Mouse (Mus musculus) limb, embryonic 15.5 days (tissue): ENCODE results near the gene Rsph1. TPM values are rescaled to one million over a fixed set of nuclear protein-coding genes. Genes with fewer than 3 reads are reported as not detected.

Experiments used
- ATAC-seq: fragments of 200-750 bp; cut with Nextera tagmentation; 2 replicates; pipeline ENCODE4 v1.8.0; 2017; ENCODE audit warnings: low read depth, moderate TSS enrichment; ENCODE audit not compliant: insufficient number of reproducible peaks, low FRiP score, low TSS enrichment
- H3K27ac ChIP-seq: fragments of 300-500 bp; sonication (generic); 2 replicates; pipeline ENCODE4 v1.5.1; 2015; ENCODE audit warnings: moderate library complexity, mild to moderate bottlenecking, inconsistent platforms
- H3K27me3 ChIP-seq: fragments of 300-500 bp; sonication (generic); 2 replicates; pipeline ENCODE4 v1.6.1; 2015; ENCODE audit warnings: inconsistent platforms
- H3K36me3 ChIP-seq: fragments of 300-500 bp; sonication (generic); 2 replicates; pipeline ENCODE4 v1.6.1; 2015; ENCODE audit warnings: inconsistent platforms
- H3K4me1 ChIP-seq: fragments of 300-500 bp; sonication (generic); 2 replicates; pipeline ENCODE4 v1.6.1; 2015; ENCODE audit warnings: inconsistent platforms
- H3K4me2 ChIP-seq: fragments of 300-500 bp; sonication (generic); 2 replicates; pipeline ENCODE4 v1.6.1; 2015; ENCODE audit warnings: mild to moderate bottlenecking, inconsistent platforms
- H3K4me3 ChIP-seq: fragments of 300-500 bp; sonication (generic); 2 replicates; pipeline ENCODE4 v1.5.1; 2015; ENCODE audit warnings: mild to moderate bottlenecking, inconsistent platforms
- H3K9ac ChIP-seq: fragments of 300-500 bp; sonication (generic); 2 replicates; pipeline ENCODE4 v1.6.1; 2015; ENCODE audit warnings: inconsistent platforms
- H3K9me3 ChIP-seq: fragments of 300-500 bp; sonication (generic); 2 replicates; pipeline ENCODE4 v1.6.1; 2016; ENCODE audit warnings: inconsistent platforms
- WGBS: fragments of 180-500 bp; shearing (Covaris S2); methylation state at CpG from one replicate; pipeline ENCODE4 v1.1.7; 2015; 5-methylcytosine and 5-hydroxymethylcytosine counted together
- polyA plus RNA-seq: library from polyadenylated mRNA; unstranded; fragments of >200 nt; fragmentation: Nextera tagmentation; extraction: Ambion mirVana; gene quantifications from 2 replicates; pipeline ENCODE4 v1.2.1, GENCODE M21; 2015

The Rsph1 gene
- 0.57 and 0.70 TPM in 2 replicates for polyA plus RNA-seq

GRCm38 (mm10) chr17:31276922-31277918, at the start of gene Rsph1:
TSS of gene Rsph1 (minus strand) at chr17:31277383.
- no peaks in the 10 kb centered on the region for H3K36me3 ChIP-seq

GRCm38 (mm10) chr17:31326220-31326852, 49.2 kb upstream of the Rsph1 start:
- no peaks in the 10 kb centered on the region for H3K36me3 ChIP-seq
- WGBS = 40% methylated on average over 9 of the region's 9 CpGs

More at GRCm38 (mm10) chr17:31276922-31277918, at the start of gene Rsph1:
- ATAC-seq = peak; percentile 81
- no peaks in the 10 kb centered on the region for H3K9me3 ChIP-seq
- H3K27ac ChIP-seq = no peak within 1 kb of the TSS
- WGBS = 10% methylated on average over 44 of the region's 44 CpGs
- H3K4me3 ChIP-seq = peak within 1 kb of the TSS; percentile 48
- no peak within 1 kb of the TSS for H3K9ac ChIP-seq
- H3K4me1 ChIP-seq = peaks cover 16% of the 10 kb centered on the region
- peak within 1 kb of the TSS; percentile 86 for H3K4me2 ChIP-seq
- no peaks in the 10 kb centered on the region for H3K27me3 ChIP-seq

GRCm38 (mm10) chr17:31325451-31326219, 48.5 kb upstream of the Rsph1 start:
- Histone ChIP-seq H3K27me3 (no peaks in the 10 kb centered on the region), H3K9ac (no peak overlapping the region), H3K4me1 (peaks cover 8% of the 10 kb centered on the region; the same call in 1 of the 2 replicates), H3K27ac (no peak overlapping the region), H3K36me3 (no peaks in the 10 kb centered on the region), H3K4me3 (no peak overlapping the region), H3K9me3 (no peaks in the 10 kb centered on the region), H3K4me2 (no peak overlapping the region)
- ATAC-seq = no peak
- WGBS = 65% methylated on average over 13 of the region's 13 CpGs

More at GRCm38 (mm10) chr17:31326220-31326852, 49.2 kb upstream of the Rsph1 start:
- Histone ChIP-seq H3K4me3 (no peak overlapping the region), H3K9ac (no peak overlapping the region), H3K4me1 (peaks cover 8% of the 10 kb centered on the region; the same call in 1 of the 2 replicates), H3K9me3 (no peaks in the 10 kb centered on the region), H3K4me2 (no peak overlapping the region), H3K27ac (no peak overlapping the region), H3K27me3 (no peaks in the 10 kb centered on the region)
- no peak for ATAC-seq

GRCm38 (mm10) chr17:31324227-31324626, 47.0 kb upstream of the Rsph1 start:
- no peaks in the 10 kb centered on the region for H3K36me3 ChIP-seq
- peaks cover 8% of the 10 kb centered on the region; the same call in 1 of the 2 replicates for H3K4me1 ChIP-seq
- WGBS = 93% methylated on average over 8 of the region's 8 CpGs
- H3K27me3 ChIP-seq = no peaks in the 10 kb centered on the region
- no peak overlapping the region for H3K27ac ChIP-seq
- no peak overlapping the region for H3K4me3 ChIP-seq
- no peak for ATAC-seq
- no peaks in the 10 kb centered on the region for H3K9me3 ChIP-seq
- no peak overlapping the region for H3K9ac ChIP-seq
- H3K4me2 ChIP-seq = no peak overlapping the region

GRCm38 (mm10) chr17:31323379-31323778, 46.2 kb upstream of the Rsph1 start:
- no peak overlapping the region for H3K4me2 ChIP-seq
- peaks cover 8% of the 10 kb centered on the region; the same call in 1 of the 2 replicates for H3K4me1 ChIP-seq
- no peaks in the 10 kb centered on the region for H3K9me3 ChIP-seq
- H3K9ac ChIP-seq = no peak overlapping the region
- H3K27ac ChIP-seq = no peak overlapping the region
- H3K4me3 ChIP-seq = no peak overlapping the region
- no peaks in the 10 kb centered on the region for H3K27me3 ChIP-seq
- no peak for ATAC-seq
- H3K36me3 ChIP-seq = no peaks in the 10 kb centered on the region
- 83% methylated on average over 4 of the region's 4 CpGs for WGBS

- Histone ChIP-seq H3K27ac (no peak overlapping the region), H3K9ac (no peak overlapping the region), H3K36me3 (no peaks in the 10 kb centered on the region), H3K4me3 (no peak overlapping the region), H3K4me1 (peaks cover 8% of the 10 kb centered on the region; the same call in 1 of the 2 replicates), H3K9me3 (no peaks in the 10 kb centered on the region), H3K4me2 (no peak overlapping the region), H3K27me3 (no peaks in the 10 kb centered on the region)
- no peak for ATAC-seq
- WGBS = 54% methylated on average over 4 of the region's 4 CpGs
These were observed 45.3 kb upstream of the Rsph1 start for GRCm38 (mm10) chr17:31322446-31322845.

- no peaks in the 10 kb centered on the region for H3K27me3 ChIP-seq
- no peak overlapping the region for H3K4me2 ChIP-seq
- no peak overlapping the region for H3K4me3 ChIP-seq
- H3K9ac ChIP-seq = no peak overlapping the region
- H3K4me1 ChIP-seq = peaks cover 8% of the 10 kb centered on the region; the same call in 1 of the 2 replicates
- no peaks in the 10 kb centered on the region for H3K9me3 ChIP-seq
- H3K27ac ChIP-seq = no peak overlapping the region
- no peak; the same call in 1 of the 2 replicates for ATAC-seq
- H3K36me3 ChIP-seq = no peaks in the 10 kb centered on the region
- WGBS = 74% methylated on average over 12 of the region's 12 CpGs
These were observed 44.2 kb upstream of the Rsph1 start for GRCm38 (mm10) chr17:31321425-31321824.

- Histone ChIP-seq H3K4me2 (no peak overlapping the region), H3K9ac (no peak overlapping the region), H3K4me3 (no peak overlapping the region), H3K27me3 (no peaks in the 10 kb centered on the region), H3K27ac (no peak overlapping the region), H3K9me3 (no peaks in the 10 kb centered on the region), H3K4me1 (0 out of 2 replicates have a peak, but pooled peaks cover 8% of the 10 kb centered on the region), H3K36me3 (no peaks in the 10 kb centered on the region)
- 88% methylated on average over 19 of the region's 19 CpGs for WGBS
- ATAC-seq = no peak
These were observed 42.0 kb upstream of the Rsph1 start for GRCm38 (mm10) chr17:31318906-31319767.

GRCm38 (mm10) chr17:31317521-31318272, 40.5 kb upstream of the Rsph1 start:
- Histone ChIP-seq H3K9me3 (no peaks in the 10 kb centered on the region), H3K9ac (no peak overlapping the region), H3K27me3 (no peaks in the 10 kb centered on the region), H3K4me3 (no peak overlapping the region), H3K27ac (no peak overlapping the region), H3K4me1 (0 out of 2 replicates have a peak, but pooled peaks cover 8% of the 10 kb centered on the region), H3K4me2 (no peak overlapping the region), H3K36me3 (no peaks in the 10 kb centered on the region)
- ATAC-seq = no peak
- 41% methylated on average over 22 of the region's 22 CpGs for WGBS

- ATAC-seq = no peak
- WGBS = 78% methylated on average over 3 of the region's 3 CpGs
- H3K9me3 ChIP-seq = no peaks in the 10 kb centered on the region
These were observed 39.8 kb upstream of the Rsph1 start for GRCm38 (mm10) chr17:31316998-31317397.

More at GRCm38 (mm10) chr17:31316998-31317397, 39.8 kb upstream of the Rsph1 start:
- Histone ChIP-seq H3K36me3 (no peaks in the 10 kb centered on the region), H3K27ac (no peak overlapping the region), H3K4me2 (no peak overlapping the region), H3K4me1 (0 out of 2 replicates have a peak, but pooled peaks cover 5% of the 10 kb centered on the region), H3K9ac (no peak overlapping the region), H3K4me3 (no peak overlapping the region), H3K27me3 (no peaks in the 10 kb centered on the region)
